Mouse (Mus musculus): ENCODE measurements at regions not wholly inside any gene's neighbourhood (a gene's known extent, or its start where the extent isn't known, plus 50 kb on each side); places are given as distances from the start of the nearest gene placed in this dataset.

DNA sequence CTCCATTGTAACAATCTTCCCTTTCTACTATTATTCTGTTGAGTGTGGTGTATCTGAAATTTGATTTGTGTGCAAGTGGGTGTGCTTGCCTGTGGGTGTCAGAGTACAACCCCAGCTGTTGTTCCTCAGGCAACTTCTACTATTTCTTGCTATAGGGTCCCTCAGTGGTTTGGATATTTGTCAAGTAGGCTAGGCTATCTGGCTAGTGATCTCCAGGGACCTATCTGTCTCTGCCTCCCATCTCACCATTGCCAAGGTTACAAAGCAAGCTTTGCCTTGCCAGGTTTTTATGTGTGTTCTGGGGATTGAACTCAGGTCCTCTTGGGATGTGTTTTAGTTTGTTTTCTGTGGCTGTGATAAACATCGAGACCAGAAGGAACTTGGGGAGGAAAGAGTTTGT lies 74.1 kb upstream of the Stt3b start:
- no peak for TF ChIP-seq GATA1 (IDR thresholded peaks at IDR 0.05; ENCODE audit: borderline replicate concordance, low read length)
- TF ChIP-seq FLI1 (IDR thresholded peaks at IDR 0.05; ENCODE audit: low read length), result no peak
